Mouse (Mus musculus) heart, embryonic 11.5 days (tissue): Measurements from ENCODE around the gene Ppp1r12c. TPM values are rescaled to one million over a fixed set of nuclear protein-coding genes. Genes with fewer than 3 reads are reported as not detected.

Experiments used
- ATAC-seq: fragments of 200-750 bp; cut with Nextera tagmentation; replicated peaks from 2 replicates; pipeline ENCODE4 v1.8.0; 2017; ENCODE audit warnings: moderate library complexity; ENCODE audit not compliant: insufficient number of reproducible peaks, low FRiP score, low TSS enrichment
- H3K27ac ChIP-seq: fragments of 300-500 bp; sonication (generic); 2 replicates; pipeline ENCODE4 v1.5.1; 2014; ENCODE audit warnings: mild to moderate bottlenecking, low read depth, low read length
- H3K27me3 ChIP-seq: fragments of 300-500 bp; sonication (generic); 2 replicates; pipeline ENCODE4 v1.6.1; 2014; ENCODE audit warnings: mild to moderate bottlenecking, low read length, mixed read lengths; ENCODE audit not compliant: control insufficient read depth, insufficient read depth
- H3K36me3 ChIP-seq: fragments of 300-500 bp; sonication (generic); 2 replicates; pipeline ENCODE4 v1.6.1; 2014; ENCODE audit warnings: mild to moderate bottlenecking, low read length, moderate library complexity, mixed read lengths; ENCODE audit not compliant: control insufficient read depth, insufficient read depth
- H3K4me1 ChIP-seq: fragments of 300-500 bp; sonication (generic); 2 replicates; pipeline ENCODE4 v1.6.1; 2014; ENCODE audit warnings: low read length; ENCODE audit not compliant: control insufficient read depth, insufficient read depth
- H3K4me2 ChIP-seq: fragments of 300-500 bp; sonication (generic); 2 replicates; pipeline ENCODE4 v1.6.1; 2014; ENCODE audit warnings: mild to moderate bottlenecking, moderate library complexity
- H3K4me3 ChIP-seq: fragments of 300-500 bp; sonication (generic); 2 replicates; pipeline ENCODE4 v1.5.1; 2014; ENCODE audit warnings: low read depth, low read length
- H3K9ac ChIP-seq: fragments of 300-500 bp; sonication (generic); 2 replicates; pipeline ENCODE4 v1.6.1; 2014; ENCODE audit warnings: mild to moderate bottlenecking, low read depth, low read length, moderate library complexity
- H3K9me3 ChIP-seq: fragments of 300-500 bp; sonication (generic); replicated peaks from 2 replicates; pipeline ENCODE4 v1.6.1; 2016; ENCODE audit warnings: low read length; ENCODE audit not compliant: control insufficient read depth
- WGBS: fragments of 180-500 bp; shearing (Covaris S2); extraction: QIAGEN DNeasy Blood & Tissue Kit; methylation state at CpG from one replicate; pipeline ENCODE4 v1.1.7; 2014; ENCODE audit not compliant: insufficient replicate concordance; 5-methylcytosine and 5-hydroxymethylcytosine counted together
- polyA plus RNA-seq: library from polyadenylated mRNA; unstranded; fragments of >200 nt; fragmentation: Nextera tagmentation; extraction: Ambion mirVana; gene quantifications from 2 replicates; pipeline ENCODE4 v1.2.1, GENCODE M21; 2014

The Ppp1r12c gene
- polyA plus RNA-seq, 1 experiment from 2014 or later: 32.9 TPM

GRCm38 (mm10) chr7:4491308-4491707 lies 10.2 kb downstream of the Ppp1r12c start:
- H3K9me3 ChIP-seq: no peaks in the 10 kb centered on the region
- WGBS: 65% methylated on average over 6 of the region's 6 CpGs
- no peaks in the 10 kb centered on the region for H3K27me3 ChIP-seq
- 0 out of 2 replicates have a peak, but pooled peaks have one; percentile 46 for ATAC-seq
- H3K27ac ChIP-seq: peak overlapping the region; percentile 65
- no peak overlapping the region for H3K4me3 ChIP-seq
- H3K4me1 ChIP-seq: peaks cover 9% of the 10 kb centered on the region; the same call in 1 of the 2 replicates
- H3K9ac ChIP-seq: no peak overlapping the region
- H3K4me2 ChIP-seq: no peak overlapping the region
- H3K36me3 ChIP-seq: peaks cover 13% of the 10 kb centered on the region

- Histone ChIP-seq H3K9ac (no peak overlapping the region), H3K36me3 (peaks cover 31% of the 10 kb centered on the region), H3K27ac (no peak overlapping the region), H3K4me3 (no peak overlapping the region), H3K27me3 (no peaks in the 10 kb centered on the region), H3K4me2 (no peak overlapping the region), H3K4me1 (peaks cover 13% of the 10 kb centered on the region), H3K9me3 (no peaks in the 10 kb centered on the region)
- 90% methylated on average over 12 of the region's 12 CpGs for WGBS
- no peak for ATAC-seq
Measured at GRCm38 (mm10) chr7:4482281-4482680, 19.2 kb downstream of the Ppp1r12c start.

GRCm38 (mm10) chr7:4479674-4480073 lies 21.8 kb downstream of the Ppp1r12c start:
- 26% methylated on average over 6 of the region's 6 CpGs for WGBS
- Histone ChIP-seq H3K4me2 (no peak overlapping the region), H3K27me3 (0 out of 2 replicates have a peak, but pooled peaks cover 1% of the 10 kb centered on the region), H3K9ac (no peak overlapping the region), H3K27ac (no peak overlapping the region), H3K9me3 (no peaks in the 10 kb centered on the region), H3K36me3 (peaks cover 27% of the 10 kb centered on the region), H3K4me1 (peaks cover 13% of the 10 kb centered on the region), H3K4me3 (no peak overlapping the region)
- no peak for ATAC-seq

- peaks cover 7% of the 10 kb centered on the region; the same call in 1 of the 2 replicates for H3K27me3 ChIP-seq
- H3K9me3 ChIP-seq: no peaks in the 10 kb centered on the region
- peaks cover 26% of the 10 kb centered on the region for H3K36me3 ChIP-seq
- H3K4me3 ChIP-seq: peak overlapping the region; percentile 52
- no peak for ATAC-seq
- peak overlapping the region; percentile 72 for H3K9ac ChIP-seq
- H3K4me1 ChIP-seq: peaks cover 13% of the 10 kb centered on the region
- H3K27ac ChIP-seq: peak overlapping the region; percentile 88
- H3K4me2 ChIP-seq: peak overlapping the region; percentile 65
- WGBS: 4% methylated on average over 16 of the region's 16 CpGs
Measured at GRCm38 (mm10) chr7:4478796-4479291, 22.6 kb downstream of the Ppp1r12c start.

GRCm38 (mm10) chr7:4478021-4478795 lies 23.3 kb downstream of the Ppp1r12c start:
- Histone ChIP-seq H3K36me3 (peaks cover 19% of the 10 kb centered on the region), H3K4me3 (peak overlapping the region; percentile 52), H3K9me3 (no peaks in the 10 kb centered on the region), H3K4me2 (peak overlapping the region; percentile 65), H3K9ac (peak overlapping the region; percentile 72), H3K27ac (peak overlapping the region; percentile 88), H3K27me3 (peaks cover 12% of the 10 kb centered on the region), H3K4me1 (peaks cover 13% of the 10 kb centered on the region)
- under 1% methylated on average over 39 of the region's 39 CpGs for WGBS
- peak; percentile 92 for ATAC-seq

- Histone ChIP-seq H3K4me2 (peak overlapping the region; percentile 52), H3K4me3 (peak overlapping the region; percentile 28), H3K9ac (no peak overlapping the region), H3K4me1 (peaks cover 7% of the 10 kb centered on the region), H3K9me3 (no peaks in the 10 kb centered on the region), H3K36me3 (no peaks in the 10 kb centered on the region), H3K27ac (no peak overlapping the region), H3K27me3 (peaks cover 37% of the 10 kb centered on the region)
- ATAC-seq: no peak
- 13% methylated on average over 19 of the region's 19 CpGs for WGBS
Measured at GRCm38 (mm10) chr7:4473940-4474339, 27.5 kb downstream of the Ppp1r12c start.

- Histone ChIP-seq H3K27ac (no peak overlapping the region), H3K27me3 (peaks cover 37% of the 10 kb centered on the region), H3K9me3 (no peaks in the 10 kb centered on the region), H3K36me3 (no peaks in the 10 kb centered on the region), H3K4me1 (no peaks in the 10 kb centered on the region), H3K4me2 (peak overlapping the region; percentile 77), H3K4me3 (peak overlapping the region; percentile 43), H3K9ac (peak overlapping the region; percentile 40)
- ATAC-seq: peak; percentile 79
- 2% methylated on average over 24 of the region's 24 CpGs for WGBS
Measured at GRCm38 (mm10) chr7:4471179-4471555, 30.3 kb downstream of the Ppp1r12c start.

GRCm38 (mm10) chr7:4470275-4471178 lies 31.0 kb downstream of the Ppp1r12c start:
- Histone ChIP-seq H3K9me3 (no peaks in the 10 kb centered on the region), H3K4me2 (peak overlapping the region; percentile 77), H3K36me3 (no peaks in the 10 kb centered on the region), H3K9ac (peak overlapping the region; percentile 40), H3K4me1 (no peaks in the 10 kb centered on the region), H3K27ac (no peak overlapping the region), H3K4me3 (peak overlapping the region; percentile 43), H3K27me3 (peaks cover 37% of the 10 kb centered on the region)
- ATAC-seq: peak; percentile 31; the same call in 1 of the 2 replicates
- WGBS: 4% methylated on average over 35 of the region's 35 CpGs
